Mouse (Mus musculus) myocyte (in vitro differentiated cells): ENCODE results near the gene Pigb. TPM values are rescaled to one million over a fixed set of nuclear protein-coding genes. Genes with fewer than 3 reads are reported as not detected.

ENCODE experiments used
- H3K27me3 ChIP-seq: one replicate; pipeline ENCODE4 v1.6.1; 2011; ENCODE audit not compliant: control insufficient read depth, insufficient read depth, insufficient read length
- H3K36me3 ChIP-seq: one replicate; pipeline ENCODE4 v1.6.1; 2011; ENCODE audit not compliant: control insufficient read depth, insufficient read depth
- H3K4me2 ChIP-seq: one replicate; pipeline ENCODE4 v1.6.1; 2011; ENCODE audit warnings: low read depth, control low read depth
- H3K4me3 ChIP-seq: one replicate; pipeline ENCODE4 v1.5.1; 2011; ENCODE audit warnings: mild to moderate bottlenecking, control low read depth, moderate library complexity
- H3K79me2 ChIP-seq: one replicate; pipeline ENCODE4 v1.6.1; 2011; ENCODE audit not compliant: control insufficient read depth, insufficient read depth
- H3ac ChIP-seq: one replicate; pipeline ENCODE4 v1.6.1; 2011; ENCODE audit not compliant: control insufficient read depth, insufficient read length
- CEBPB ChIP-seq: IDR thresholded peaks from 2 replicates; pipeline ENCODE4 v1.6.1; 2011; ENCODE audit warnings: mild to moderate bottlenecking, moderate library complexity; ENCODE audit not compliant: poor library complexity, insufficient read depth, severe bottlenecking
- E2F4 ChIP-seq: IDR thresholded peaks from one replicate; pipeline ENCODE4 v1.6.1; 2011; ENCODE audit warnings: mild to moderate bottlenecking, control low read depth, moderate library complexity; ENCODE audit not compliant: insufficient read depth
- MAX ChIP-seq: IDR thresholded peaks from one replicate; pipeline ENCODE4 v1.6.1; 2011; ENCODE audit warnings: low read depth, mild to moderate bottlenecking, control low read depth
- MYOD1 ChIP-seq, 3 experiments: IDR thresholded peaks; one replicate each; pipeline ENCODE4 v1.6.1; 2011; ENCODE audit warnings: control low read depth in 2 of 3, low read depth in 2 of 3, mild to moderate bottlenecking in 2 of 3, moderate library complexity in 1 of 3; ENCODE audit not compliant: insufficient read length in 2 of 3, control insufficient read depth in 1 of 3
- MYOG ChIP-seq, 3 experiments: IDR thresholded peaks; one replicate each; pipeline ENCODE4 v1.6.1; 2011; ENCODE audit warnings: control low read depth in 2 of 3, low read depth in 2 of 3, mild to moderate bottlenecking in 2 of 3; ENCODE audit not compliant: insufficient read length in 2 of 3, control insufficient read depth in 1 of 3, insufficient read depth in 1 of 3
- POLR2A ChIP-seq: IDR thresholded peaks from one replicate; pipeline ENCODE4 v1.6.1; 2011; ENCODE audit warnings: low read depth, mild to moderate bottlenecking, control low read depth, moderate library complexity; ENCODE audit not compliant: insufficient read length
- POLR2AphosphoS2 ChIP-seq: IDR thresholded peaks from one replicate; pipeline ENCODE4 v1.6.1; 2011; ENCODE audit warnings: low read depth, control low read depth; ENCODE audit not compliant: insufficient read length
- REST ChIP-seq: IDR thresholded peaks from one replicate; pipeline ENCODE4 v1.6.1; 2011; ENCODE audit warnings: mild to moderate bottlenecking, control low read depth, moderate library complexity; ENCODE audit not compliant: insufficient read depth, insufficient read length
- SRF ChIP-seq: IDR thresholded peaks from one replicate; pipeline ENCODE4 v1.6.1; 2011; ENCODE audit warnings: low read depth; ENCODE audit not compliant: control insufficient read depth, insufficient read length
- TCF12 ChIP-seq: IDR thresholded peaks from one replicate; pipeline ENCODE4 v1.6.1; 2011; ENCODE audit warnings: mild to moderate bottlenecking, control low read depth; ENCODE audit not compliant: poor library complexity, insufficient read depth, severe bottlenecking
- TCF3 ChIP-seq: IDR thresholded peaks from one replicate; pipeline ENCODE4 v1.6.1; 2011; ENCODE audit warnings: low read depth, control low read depth; ENCODE audit not compliant: insufficient read length
- USF1 ChIP-seq: IDR thresholded peaks from one replicate; pipeline ENCODE4 v1.6.1; 2011; ENCODE audit warnings: low read depth, mild to moderate bottlenecking, control low read depth, moderate library complexity
- polyA plus RNA-seq: library from polyadenylated mRNA; unstranded; fragments of >200 nt; fragmentation: generic; extraction: Trizol; gene quantifications from one replicate; pipeline ENCODE4 v1.2.1, GENCODE M21; 2012; ENCODE audit warnings: missing spikeins

Pigb gene
- polyA plus RNA-seq, 1 experiment, result 5.3 TPM

- Histone ChIP-seq H3K36me3 (no peaks in the 10 kb centered on the region), H3K4me2 (no peak overlapping the region), H3K4me3 (no peak overlapping the region), H3ac (no peak overlapping the region), H3K79me2 (no peaks in the 10 kb centered on the region), H3K27me3 (peaks cover 8% of the 10 kb centered on the region)
- no peak for TF ChIP-seq TCF3
- TF ChIP-seq CEBPB, result no peak
- no peak for TF ChIP-seq TCF12
- TF ChIP-seq POLR2A, result no peak
- TF ChIP-seq REST, result no peak
- TF ChIP-seq MAX, result no peak
- TF ChIP-seq MYOD1 (IDR thresholded peaks at IDR 0.05; ENCODE audit: control insufficient read depth in 1 of 3, insufficient read length in 2 of 3, low read depth in 2 of 3), result no peak
- TF ChIP-seq MYOG (IDR thresholded peaks at IDR 0.05; ENCODE audit: control insufficient read depth in 1 of 3, insufficient read depth in 1 of 3, insufficient read length in 2 of 3, low read depth in 2 of 3), result no peak
- no peak for TF ChIP-seq POLR2AphosphoS2
- no peak for TF ChIP-seq E2F4
- no peak for TF ChIP-seq USF1
- TF ChIP-seq SRF, result no peak
These were observed 70.3 kb downstream of the Pigb start for GRCm38 (mm10) chr9:72969874-72970273.

GRCm38 (mm10) chr9:72968349-72969061 lies 71.7 kb downstream of the Pigb start:
- Histone ChIP-seq H3K79me2 (no peaks in the 10 kb centered on the region), H3K4me2 (no peak overlapping the region), H3K27me3 (peaks cover 10% of the 10 kb centered on the region), H3K36me3 (no peaks in the 10 kb centered on the region), H3ac (no peak overlapping the region), H3K4me3 (no peak overlapping the region)
- TF ChIP-seq MYOG (IDR thresholded peaks at IDR 0.05; ENCODE audit: control insufficient read depth in 1 of 3, insufficient read depth in 1 of 3, insufficient read length in 2 of 3, low read depth in 2 of 3), result no peak

GRCm38 (mm10) chr9:72961959-72962358 lies 78.2 kb downstream of the Pigb start:
- Histone ChIP-seq H3K4me3 (no peak overlapping the region), H3K36me3 (no peaks in the 10 kb centered on the region), H3K79me2 (no peaks in the 10 kb centered on the region), H3K4me2 (peak overlapping the region; percentile 42), H3K27me3 (peaks cover 6% of the 10 kb centered on the region), H3ac (no peak overlapping the region)
- TF ChIP-seq TCF12 (no peak), MYOD1 (IDR thresholded peaks at IDR 0.05; ENCODE audit: control insufficient read depth in 1 of 3, insufficient read length in 2 of 3, low read depth in 2 of 3) (no peak), MYOG (IDR thresholded peaks at IDR 0.05; ENCODE audit: control insufficient read depth in 1 of 3, insufficient read depth in 1 of 3, insufficient read length in 2 of 3, low read depth in 2 of 3) (no peak), MAX (no peak), POLR2AphosphoS2 (no peak), POLR2A (no peak), USF1 (no peak), REST (no peak), SRF (no peak), CEBPB (no peak), TCF3 (no peak), E2F4 (no peak)

GRCm38 (mm10) chr9:72961346-72961745 lies 78.8 kb downstream of the Pigb start:
- no peak overlapping the region for H3ac ChIP-seq
- no peak overlapping the region for H3K4me3 ChIP-seq
- peak overlapping the region; percentile 42 for H3K4me2 ChIP-seq
- TF ChIP-seq USF1 (no peak), CEBPB (no peak), MYOD1 (IDR thresholded peaks at IDR 0.05; ENCODE audit: control insufficient read depth in 1 of 3, insufficient read length in 2 of 3, low read depth in 2 of 3) (no peak), REST (no peak), E2F4 (no peak), SRF (no peak), POLR2A (no peak)
- H3K79me2 ChIP-seq, result no peaks in the 10 kb centered on the region
- H3K36me3 ChIP-seq, result no peaks in the 10 kb centered on the region
- peaks cover 6% of the 10 kb centered on the region for H3K27me3 ChIP-seq
